Mouse (Mus musculus): Measurements from ENCODE around the gene Tbrg1. TPM values are rescaled to one million over a fixed set of nuclear protein-coding genes. Genes with fewer than 3 reads are reported as not detected.

Tbrg1 gene
- total RNA-seq, 2 experiments from 2014 or later = 38.5 to 42.1 TPM

- DNase-seq = no peak
- intact Hi-C loops (cut with DNase I; ENCODE audit: low total_unique reads) = no loop called here
Observed at GRCm38 (mm10) chr9:37600538-37601205, 56.4 kb downstream of the Tbrg1 start.

Other genes with a start within 250 kb of the Tbrg1 start
- not detected for gene Robo3, start 224.1 kb downstream of the Tbrg1 start, total RNA-seq (2021)
- gene Msantd2, start 168.0 kb downstream of the Tbrg1 start, total RNA-seq (2021) = 1 to 10 TPM; 4.1 to 6.4 TPM
- 10 to 100 TPM; 43.4 to 58.2 TPM for gene Esam, start 129.2 kb downstream of the Tbrg1 start, total RNA-seq (2021)
- 1 to 10 TPM in 1 of 2 experiments, under 1 TPM in 1; 0.96 to 4.6 TPM for gene Vsig2, start 118.1 kb downstream of the Tbrg1 start, total RNA-seq (2021)
- gene Nrgn, start 104.4 kb downstream of the Tbrg1 start, total RNA-seq (2021) = 1 to 10 TPM; 2.2 to 2.3 TPM
- 1 to 10 TPM; 3.3 to 4.6 TPM for gene Siae, start 101.6 kb downstream of the Tbrg1 start, total RNA-seq (2021)
- gene Spa17, start 43.6 kb downstream of the Tbrg1 start, total RNA-seq (2021) = 1 to 10 TPM; 1.9 to 2.2 TPM
- not detected for gene Panx3, start 11.9 kb upstream of the Tbrg1 start, total RNA-seq (2021)
- gene Olfr160, start 58.9 kb upstream of the Tbrg1 start, total RNA-seq (2021) = not detected
- gene Olfr874, start 87.8 kb upstream of the Tbrg1 start, total RNA-seq (2021) = not detected
- not detected for gene Olfr875, start 114.5 kb upstream of the Tbrg1 start, total RNA-seq (2021)
- not detected for gene Olfr876, start 145.7 kb upstream of the Tbrg1 start, total RNA-seq (2021)
- not detected for gene Olfr877, start 197.0 kb upstream of the Tbrg1 start, total RNA-seq (2021)
- gene Olfr145, start 239.4 kb upstream of the Tbrg1 start, total RNA-seq (2021) = not detected

Data from gastrocnemius, postnatal 14 days (tissue).